Comparison of ENCODE assay signal across 27 mouse cellular contexts in the genomic region with DNA sequence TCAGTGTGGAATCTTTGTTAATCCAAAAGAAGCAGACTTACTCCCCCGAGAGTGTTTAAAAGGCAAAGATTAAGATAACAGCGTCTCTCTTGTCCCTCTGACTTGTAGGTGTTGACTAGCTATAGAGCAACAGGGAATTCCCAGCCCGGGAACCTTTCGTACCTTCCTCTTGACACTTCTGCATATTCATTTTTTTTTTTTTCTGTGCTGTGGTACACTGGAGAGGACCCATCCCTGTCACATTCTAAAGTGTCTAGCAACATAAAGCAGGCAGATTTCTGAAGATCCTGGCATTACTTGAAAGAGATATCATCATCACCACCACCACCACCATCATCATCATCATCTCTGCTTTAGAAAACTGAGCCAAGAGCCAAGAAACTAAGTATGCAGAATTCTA.
DNase-seq lines count a peak whose midpoint lies in the region; ATAC-seq and TF ChIP-seq lines count a peak whose summit lies in the region.
"Had no signal": no experiment of that assay in that cellular context is flagged by ENCODE, and none has a peak within 500 bp of the region (broad histone marks: within the 10 kb centered on the region; RNA-seq: fewer than 3 reads in every experiment).

No protein-coding gene starts in this region.

- WGBS in heart, embryonic 11.5 days (ENCODE audit: insufficient replicate concordance): 14% methylated on average over 4 of the region's 4 CpGs
- WGBS in heart, embryonic 14.5 days: 12% methylated on average over 4 of the region's 4 CpGs
- WGBS in lung, embryonic 14.5 days: 24% methylated on average over 4 of the region's 4 CpGs
- 80% methylated on average over 4 of the region's 4 CpGs for WGBS in embryonic facial prominence, embryonic 10.5 days

- no peak overlapping the region for H3K9ac ChIP-seq in heart, embryonic 11.5 days (ENCODE audit: low read depth, low read length)
- H3K9ac ChIP-seq in heart, embryonic 14.5 days (ENCODE audit: low read length): no peak overlapping the region
- no peak overlapping the region for H3K9ac ChIP-seq in lung, embryonic 14.5 days
- H3K9ac ChIP-seq: forebrain, embryonic 13.5 days; hindbrain, embryonic 13.5 days; intestine, embryonic 15.5 days had no signal

- H3K4me3 ChIP-seq in heart, embryonic 11.5 days (ENCODE audit: low read depth, low read length): no peak overlapping the region
- no peak overlapping the region for H3K4me3 ChIP-seq in heart, embryonic 14.5 days (ENCODE audit: control insufficient read depth in 1 of 2, insufficient read depth in 1 of 2, low read depth in 1 of 2, low read length in 2 of 2)
- H3K4me3 ChIP-seq in lung, embryonic 14.5 days (ENCODE audit: low read depth, low read length): no peak overlapping the region
- H3K4me3 ChIP-seq in embryonic facial prominence, embryonic 10.5 days: no peak overlapping the region
- H3K4me3 ChIP-seq: forebrain, embryonic 10.5 days; forebrain, embryonic 13.5 days; hindbrain, embryonic 10.5 days; hindbrain, embryonic 13.5 days; intestine, embryonic 15.5 days had no signal

- no peak for TF ChIP-seq CTCF in lung, embryonic 14.5 days (IDR thresholded peaks at IDR 0.05; ENCODE audit: low read depth)

- no peak for ATAC-seq in heart, embryonic 11.5 days (replicated peaks; ENCODE audit: insufficient number of reproducible peaks, low FRiP score, low TSS enrichment)
- no peak for ATAC-seq in heart, embryonic 14.5 days (ENCODE audit: insufficient number of reproducible peaks, insufficient read depth, low FRiP score, low read depth)
- ATAC-seq in lung, embryonic 14.5 days (ENCODE audit: insufficient read depth): no peak
- ATAC-seq: activated CD4-positive, CD25-positive, alpha-beta regulatory T cell, adult 4 months; CD4-positive, CD25-positive, alpha-beta regulatory T cell, adult 4 months; forebrain, embryonic 13.5 days; forebrain, embryonic 16.5 days; hindbrain, embryonic 16.5 days; intestine, embryonic 15.5 days had no signal

- H3K4me2 ChIP-seq in heart, embryonic 11.5 days: peak overlapping the region; percentile 0; the same call in 1 of the 2 replicates
- peak overlapping the region; percentile 18; the same call in 1 of the 2 replicates for H3K4me2 ChIP-seq in heart, embryonic 14.5 days (ENCODE audit: low read length)
- H3K4me2 ChIP-seq in lung, embryonic 14.5 days: no peak overlapping the region
- H3K4me2 ChIP-seq: forebrain, embryonic 13.5 days; hindbrain, embryonic 13.5 days; intestine, embryonic 15.5 days had no signal

- intact Hi-C loops in heart, postnatal 14 days (cut with DNase I): no loop called here

- H3K27me3 ChIP-seq in heart, embryonic 11.5 days (ENCODE audit: control insufficient read depth, insufficient read depth, low read length): no peaks in the 10 kb centered on the region
- no peaks in the 10 kb centered on the region for H3K27me3 ChIP-seq in heart, embryonic 14.5 days (ENCODE audit: control insufficient read depth, insufficient read depth, low read length)
- no peaks in the 10 kb centered on the region for H3K27me3 ChIP-seq in lung, embryonic 14.5 days (ENCODE audit: insufficient read depth, low read length)
- H3K27me3 ChIP-seq in embryonic facial prominence, embryonic 10.5 days (replicated peaks; ENCODE audit: low read depth, poor library complexity, severe bottlenecking): no peaks in the 10 kb centered on the region
- H3K27me3 ChIP-seq: forebrain, embryonic 13.5 days; hindbrain, embryonic 13.5 days; intestine, embryonic 15.5 days had no signal

- no peaks in the 10 kb centered on the region for H3K9me3 ChIP-seq in heart, embryonic 11.5 days (replicated peaks; ENCODE audit: control insufficient read depth, low read length)
- no peaks in the 10 kb centered on the region for H3K9me3 ChIP-seq in heart, embryonic 14.5 days (ENCODE audit: control insufficient read depth, low read length)
- no peaks in the 10 kb centered on the region for H3K9me3 ChIP-seq in lung, embryonic 14.5 days (ENCODE audit: low read depth, low read length)
- no peaks in the 10 kb centered on the region for H3K9me3 ChIP-seq in embryonic facial prominence, embryonic 10.5 days
- H3K9me3 ChIP-seq: forebrain, embryonic 10.5 days; forebrain, embryonic 13.5 days; hindbrain, embryonic 10.5 days; hindbrain, embryonic 13.5 days; intestine, embryonic 15.5 days had no signal

- no peak for DNase-seq in heart, adult 8-10 months (ENCODE audit: low spot score)
- DNase-seq in heart, postnatal 14 days: no peak
- peak; percentile 21 for DNase-seq in lung, embryonic 14.5 days
- DNase-seq in lung, postnatal 36 days: no peak
- no peak for DNase-seq in embryonic facial prominence, embryonic 10.5 days (ENCODE audit: low spot score)
- DNase-seq: adrenal gland, adult 8-10 months; adrenal gland, postnatal 25 days; cerebellum, adult 11-12 months; cerebellum, adult 8-10 months; cerebellum, postnatal 10 days; cerebellum, postnatal 36 days; embryo, embryonic 11 days; gastrocnemius, postnatal 10 days; gastrocnemius, postnatal 36 days; kidney, adult 11 months; kidney, adult 8-10 months had no signal

- H3K4me1 ChIP-seq in heart, embryonic 11.5 days (ENCODE audit: control insufficient read depth, insufficient read depth, low read length): peaks cover 36% of the 10 kb centered on the region
- H3K4me1 ChIP-seq in heart, embryonic 14.5 days (ENCODE audit: control insufficient read depth in 2 of 2, insufficient read depth in 2 of 2, low read length in 2 of 2): peaks cover 19 to 42% of the 10 kb centered on the region in 2 experiments
- peaks cover 12% of the 10 kb centered on the region for H3K4me1 ChIP-seq in lung, embryonic 14.5 days (ENCODE audit: insufficient read depth)
- peaks cover 12% of the 10 kb centered on the region for H3K4me1 ChIP-seq in embryonic facial prominence, embryonic 10.5 days

- peak overlapping the region; percentile 66 for H3K27ac ChIP-seq in heart, embryonic 11.5 days (ENCODE audit: low read depth, low read length)
- peak overlapping the region in 1 of 2 experiments; percentile 22; a peak in 1 of 4 replicates for H3K27ac ChIP-seq in heart, embryonic 14.5 days (replicated peaks in 1 of 2; ENCODE audit: control insufficient read depth in 1 of 2, insufficient read depth in 1 of 2, low read depth in 2 of 2, low read length in 2 of 2)
- H3K27ac ChIP-seq in lung, embryonic 14.5 days (ENCODE audit: low read depth): no peak overlapping the region
- no peak overlapping the region for H3K27ac ChIP-seq in embryonic facial prominence, embryonic 10.5 days (replicated peaks)
- H3K27ac ChIP-seq: forebrain, embryonic 10.5 days; forebrain, embryonic 13.5 days; hindbrain, embryonic 10.5 days; hindbrain, embryonic 13.5 days; intestine, embryonic 15.5 days had no signal

- no peaks in the 10 kb centered on the region for H3K36me3 ChIP-seq in heart, embryonic 11.5 days (ENCODE audit: control insufficient read depth, insufficient read depth, low read length)
- no peaks in the 10 kb centered on the region for H3K36me3 ChIP-seq in heart, embryonic 14.5 days (ENCODE audit: control insufficient read depth, insufficient read depth, low read length)
- H3K36me3 ChIP-seq in lung, embryonic 14.5 days (ENCODE audit: insufficient read depth): no peaks in the 10 kb centered on the region
- no peaks in the 10 kb centered on the region for H3K36me3 ChIP-seq in embryonic facial prominence, embryonic 10.5 days (replicated peaks)
- H3K36me3 ChIP-seq: forebrain, embryonic 10.5 days; hindbrain, embryonic 10.5 days; hindbrain, embryonic 13.5 days; intestine, embryonic 15.5 days had no signal
